Mouse (Mus musculus): Measurements from ENCODE around the gene Grifin. TPM values are rescaled to one million over a fixed set of nuclear protein-coding genes. Genes with fewer than 3 reads are reported as not detected.

Grifin gene
- 4.2 TPM for polyA plus RNA-seq (2017; shearing (Covaris generic))

DNA sequence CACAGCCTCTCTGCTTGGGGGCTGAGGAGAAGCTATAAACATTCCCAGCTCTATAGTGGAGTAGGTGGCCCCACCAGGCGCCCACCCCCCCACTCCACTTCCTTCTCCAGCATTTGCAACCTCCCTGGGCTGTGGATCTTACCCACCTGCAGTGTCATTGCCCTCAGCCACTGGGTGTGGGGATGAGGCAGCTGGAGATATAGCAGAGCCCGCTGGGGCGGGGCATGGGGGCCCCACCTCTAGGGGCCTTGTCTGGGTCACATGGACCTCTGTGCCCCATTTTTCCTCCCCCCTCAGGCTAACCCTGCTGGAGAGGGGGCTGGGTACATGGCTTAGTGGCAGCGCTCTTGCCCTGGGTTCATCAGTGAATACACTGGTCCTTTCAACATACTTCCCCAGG lies at the start of gene Grifin:
TSS of gene Grifin (minus strand) at position 176 of the 400 bp plus-strand sequence.

DNA sequence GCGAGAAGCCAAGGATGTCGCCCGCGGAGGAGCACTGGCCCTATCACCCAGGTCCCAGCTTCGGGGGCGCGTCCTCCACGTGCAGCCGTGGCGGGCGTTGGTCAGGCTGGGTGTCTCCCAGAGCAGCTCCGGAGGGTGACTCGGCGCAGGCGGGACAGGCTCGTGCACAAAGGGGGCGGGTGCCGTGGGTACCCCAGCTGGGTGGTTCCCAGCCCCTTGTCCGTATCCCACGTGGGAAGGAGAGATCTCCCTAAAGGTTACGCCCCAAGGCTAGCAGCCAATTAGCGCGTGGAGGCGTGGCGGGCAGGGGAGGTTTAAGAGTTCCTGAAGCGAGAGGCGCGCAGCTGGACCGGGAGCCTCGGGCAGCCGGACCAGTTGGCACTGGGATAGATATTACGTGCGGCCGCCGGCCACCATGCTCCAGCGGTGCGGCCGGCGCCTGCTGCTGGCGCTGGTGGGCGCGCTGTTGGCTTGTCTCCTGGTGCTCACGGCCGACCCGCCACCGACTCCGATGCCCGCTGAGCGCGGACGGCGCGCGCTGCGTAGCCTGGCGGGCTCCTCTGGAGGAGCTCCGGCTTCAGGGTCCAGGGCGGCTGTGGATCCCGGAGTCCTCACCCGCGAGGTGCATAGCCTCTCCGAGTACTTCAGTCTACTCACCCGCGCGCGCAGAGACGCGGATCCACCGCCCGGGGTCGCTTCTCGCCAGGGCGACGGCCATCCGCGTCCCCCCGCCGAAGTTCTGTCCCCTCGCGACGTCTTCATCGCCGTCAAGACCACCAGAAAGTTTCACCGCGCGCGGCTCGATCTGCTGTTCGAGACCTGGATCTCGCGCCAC lies 42.3 kb upstream of the Grifin start, which contains the start of gene Lfng:
TSS of gene Lfng (plus strand) at position 320 of the 835 bp plus-strand sequence.

Other genes starting within 250 kb of the Grifin start
- 30.5 TPM for gene Mad1l1, start 243.5 kb downstream of the Grifin start, polyA plus RNA-seq (2017; shearing (Covaris generic))
- 27.0 TPM for gene Nudt1, start 243.4 kb downstream of the Grifin start, polyA plus RNA-seq (2017; shearing (Covaris generic))
- gene Mrm2, start 233.2 kb downstream of the Grifin start, polyA plus RNA-seq (2017; shearing (Covaris generic)) = 19.8 TPM
- 2.5 TPM for gene Snx8, start 175.8 kb downstream of the Grifin start, polyA plus RNA-seq (2017; shearing (Covaris generic))
- gene Eif3b, start 145.7 kb downstream of the Grifin start, polyA plus RNA-seq (2017; shearing (Covaris generic)) = 32.4 TPM
- not detected for gene Gm4869, start 119.4 kb downstream of the Grifin start, polyA plus RNA-seq (2017; shearing (Covaris generic))
- 43.3 TPM for gene Chst12, start 59.5 kb downstream of the Grifin start, polyA plus RNA-seq (2017; shearing (Covaris generic))
- gene Lfng, start 42.2 kb upstream of the Grifin start, polyA plus RNA-seq (2017; shearing (Covaris generic)) = 72.0 TPM
- gene Ttyh3, start 84.0 kb upstream of the Grifin start, polyA plus RNA-seq (2017; shearing (Covaris generic)) = 4.5 TPM
- 41.1 TPM for gene Iqce, start 137.3 kb upstream of the Grifin start, polyA plus RNA-seq (2017; shearing (Covaris generic))
- 45.4 TPM for gene Brat1, start 139.9 kb upstream of the Grifin start, polyA plus RNA-seq (2017; shearing (Covaris generic))
- gene Amz1, start 159.1 kb upstream of the Grifin start, polyA plus RNA-seq (2017; shearing (Covaris generic)) = 0.67 TPM